Mouse (Mus musculus) brain, embryonic 14.5 days (tissue): ENCODE measurements around the gene Foxo4. TPM values are rescaled to one million over a fixed set of nuclear protein-coding genes. Genes with fewer than 3 reads are reported as not detected.

ENCODE experiments used
- DNase-seq: peaks from one replicate; pipeline ENCODE4 v3.0.0-alpha.2; 2011; ENCODE audit warnings: low read depth
- CTCF ChIP-seq: fragments of 200-500 bp; IDR thresholded peaks from 2 replicates; pipeline ENCODE4 v1.5.1; 2012; ENCODE audit warnings: inconsistent platforms, mild to moderate bottlenecking, moderate library complexity, borderline replicate concordance; ENCODE audit not compliant: insufficient read depth, insufficient read length; ENCODE audit errors: extremely low read depth
- POLR2A ChIP-seq: fragments of 200-500 bp; IDR thresholded peaks from 2 replicates; pipeline ENCODE4 v1.6.1; 2012; ENCODE audit warnings: mild to moderate bottlenecking, inconsistent platforms, borderline replicate concordance; ENCODE audit not compliant: poor library complexity, insufficient read depth, insufficient read length, severe bottlenecking; ENCODE audit errors: extremely low read depth
- polyA plus RNA-seq: library from polyadenylated mRNA; depleted of rRNA; stranded (reverse); fragments of >200 nt; gene quantifications from 2 replicates; pipeline ENCODE4 v1.2.3, GENCODE M21; 2012

Gene Foxo4
- polyA plus RNA-seq, 1 experiment: 12.7 TPM

DNA sequence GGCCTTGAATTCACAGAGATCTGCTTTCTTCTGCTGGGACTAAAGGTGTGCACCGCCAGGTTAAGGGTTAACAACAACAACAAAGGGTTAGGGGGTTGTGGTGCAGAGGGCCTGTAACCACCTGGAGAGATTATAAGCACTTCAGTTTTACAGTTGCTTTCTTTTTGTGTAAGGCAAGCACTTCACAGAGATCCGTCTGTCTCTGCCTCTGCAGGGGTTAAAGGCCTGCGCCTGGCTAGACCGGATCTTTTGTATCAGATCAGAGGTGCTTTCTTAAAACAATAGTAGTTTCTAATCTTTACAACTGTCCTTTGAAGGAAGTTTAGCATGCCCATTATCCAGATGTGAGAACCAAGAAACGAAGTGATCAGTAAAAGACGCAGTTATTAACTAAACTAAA lies 19.1 kb downstream of the Foxo4 start:
- TF ChIP-seq POLR2A (no peak), CTCF (no peak)
- peak; percentile 6 for DNase-seq

DNA sequence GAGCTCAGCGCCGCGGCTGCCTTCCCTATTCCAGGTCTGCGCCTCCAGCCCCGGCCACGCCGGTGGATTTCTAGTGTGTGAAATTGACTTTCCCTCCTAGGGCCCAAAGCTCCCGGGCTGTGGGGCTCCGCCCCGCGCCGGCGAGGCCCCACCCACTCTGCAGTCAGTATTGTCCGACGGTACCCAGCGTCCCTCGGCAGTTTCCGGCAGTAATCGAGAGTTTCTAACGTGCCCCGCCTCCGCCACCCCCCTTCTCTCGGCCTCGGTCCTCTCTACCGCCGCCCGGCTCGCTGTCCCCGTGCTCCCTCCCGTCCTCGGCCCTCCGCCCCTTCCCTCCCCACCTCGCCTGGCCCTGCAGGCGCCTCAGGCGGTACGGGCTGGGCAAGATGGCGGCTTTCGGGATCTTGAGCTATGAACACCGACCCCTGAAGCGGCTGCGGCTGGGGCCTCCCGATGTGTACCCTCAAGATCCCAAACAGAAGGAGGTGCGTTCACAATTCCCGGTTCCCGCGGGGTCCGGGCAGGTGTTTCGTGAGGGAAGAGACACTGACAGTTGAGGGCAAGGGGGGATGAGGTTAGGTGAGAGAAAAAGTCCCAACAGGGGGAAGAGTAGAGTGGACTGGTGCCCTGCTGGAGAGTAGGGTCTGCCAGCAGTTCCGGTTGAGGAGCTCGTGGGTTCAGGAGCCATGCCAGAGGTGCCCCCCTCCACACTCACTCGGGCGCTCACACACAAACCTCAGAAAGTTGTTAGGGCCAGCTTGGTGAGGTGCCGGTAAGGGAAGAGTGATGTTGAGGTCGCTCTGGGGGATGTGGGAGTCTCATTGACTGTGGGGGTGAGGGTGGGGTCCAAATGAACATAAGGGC lies 19.8 kb downstream of the Foxo4 start, which contains the start of gene Med12:
Gene Med12 (plus strand): TSS at position 156 of the 864 bp plus-strand sequence.
- TF ChIP-seq POLR2A (0 out of 2 replicates have a peak, but pooled peaks have one; percentile 7), CTCF (no peak)
- peak; percentile 96 for DNase-seq

DNA sequence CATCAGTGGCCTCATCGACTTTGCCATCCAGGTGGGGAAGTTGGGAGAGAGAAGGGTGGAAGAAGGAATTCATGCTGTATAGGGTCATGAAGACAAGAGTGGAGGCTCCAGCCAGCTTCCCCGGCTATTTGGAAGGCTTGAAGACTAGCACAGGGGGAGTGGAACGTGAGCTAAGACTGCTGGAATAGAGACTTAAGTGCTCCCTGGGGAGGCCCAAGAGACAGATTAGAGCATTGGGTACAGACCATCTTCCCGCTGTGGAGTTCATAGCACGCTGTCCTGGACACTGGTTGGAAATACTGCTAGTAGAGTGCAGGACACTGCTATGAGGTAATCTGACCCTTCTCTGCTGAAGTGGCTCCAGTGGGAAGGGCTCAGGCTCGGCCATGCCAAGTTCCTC lies 28.5 kb downstream of the Foxo4 start:
- TF ChIP-seq CTCF (no peak), POLR2A (no peak)
- DNase-seq: no peak

DNA sequence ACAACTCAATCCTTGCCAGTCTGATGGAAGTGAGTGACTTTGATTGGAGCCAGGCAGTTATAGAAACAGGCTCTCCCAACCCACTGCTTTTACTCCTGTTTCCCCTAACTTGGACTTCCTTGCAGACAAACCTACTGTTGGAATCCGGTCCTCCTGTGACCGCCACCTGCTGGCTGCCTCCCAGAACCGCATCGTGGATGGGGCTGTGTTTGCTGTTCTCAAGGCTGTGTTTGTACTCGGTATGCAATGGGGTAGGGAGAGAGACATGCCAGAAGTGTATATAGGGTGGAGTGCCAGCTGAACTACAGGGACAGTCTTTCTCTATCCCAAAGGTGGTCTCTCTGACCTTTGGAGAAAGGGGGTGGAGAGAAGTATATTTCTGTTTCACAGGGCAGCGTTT lies 31.2 kb downstream of the Foxo4 start:
- peak; percentile 68 for DNase-seq
- peak; percentile 76 for TF ChIP-seq CTCF
- TF ChIP-seq POLR2A: no peak

DNA sequence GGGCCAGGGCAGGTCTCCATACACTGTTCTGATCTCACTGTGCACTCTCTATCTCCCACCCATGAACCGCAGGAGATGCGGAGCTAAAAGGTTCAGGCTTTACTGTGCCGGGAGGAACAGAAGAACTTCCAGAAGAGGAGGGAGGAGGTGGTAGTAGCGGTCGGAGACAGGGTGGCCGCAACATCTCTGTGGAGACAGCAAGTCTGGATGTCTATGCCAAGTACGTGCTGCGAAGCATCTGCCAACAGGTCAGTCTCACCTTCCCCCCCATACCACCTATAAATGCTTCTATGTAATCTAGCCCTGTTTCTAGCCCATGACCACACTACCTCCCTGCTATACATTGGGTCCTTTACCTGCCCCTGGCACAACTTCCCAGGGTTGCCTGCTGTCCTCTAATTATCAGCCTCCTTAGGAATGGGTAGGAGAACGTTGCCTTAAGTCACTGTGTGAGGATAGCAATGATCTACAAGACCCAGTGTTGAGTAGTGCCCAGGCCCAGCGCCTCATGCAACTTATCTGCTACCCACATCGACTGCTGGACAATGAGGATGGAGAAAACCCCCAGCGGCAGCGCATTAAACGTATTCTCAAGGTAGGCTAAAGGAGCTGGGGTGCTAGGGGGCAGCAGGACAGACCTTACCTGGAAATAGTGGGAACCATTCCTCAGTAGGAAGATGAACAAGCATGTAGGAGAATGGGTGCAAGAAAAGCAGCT lies 31.8 kb downstream of the Foxo4 start:
- TF ChIP-seq POLR2A (no peak), CTCF (no peak)

DNA sequence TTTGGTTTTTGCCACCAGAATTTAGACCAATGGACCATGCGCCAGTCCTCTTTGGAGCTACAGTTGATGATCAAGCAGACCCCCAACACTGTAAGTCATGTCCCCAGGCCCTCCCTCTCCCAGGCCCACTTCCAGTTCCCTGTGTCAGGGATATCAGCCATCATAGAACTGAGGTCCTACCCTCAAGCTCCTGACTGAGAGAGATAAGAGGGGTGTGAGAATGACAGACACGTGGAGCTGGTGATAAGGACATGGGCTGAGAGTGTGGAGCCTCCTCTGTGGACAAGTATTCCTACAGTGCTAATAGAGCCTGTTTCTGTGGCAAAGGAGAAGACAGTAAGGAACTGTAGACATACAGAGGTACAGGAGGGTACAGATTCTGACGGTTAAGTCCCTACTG lies 33.2 kb downstream of the Foxo4 start:
- TF ChIP-seq POLR2A: no peak
- TF ChIP-seq CTCF: no peak
- DNase-seq: no peak

More for the DNA sequence above, 31.8 kb downstream of the Foxo4 start:
- no peak for DNase-seq

DNA sequence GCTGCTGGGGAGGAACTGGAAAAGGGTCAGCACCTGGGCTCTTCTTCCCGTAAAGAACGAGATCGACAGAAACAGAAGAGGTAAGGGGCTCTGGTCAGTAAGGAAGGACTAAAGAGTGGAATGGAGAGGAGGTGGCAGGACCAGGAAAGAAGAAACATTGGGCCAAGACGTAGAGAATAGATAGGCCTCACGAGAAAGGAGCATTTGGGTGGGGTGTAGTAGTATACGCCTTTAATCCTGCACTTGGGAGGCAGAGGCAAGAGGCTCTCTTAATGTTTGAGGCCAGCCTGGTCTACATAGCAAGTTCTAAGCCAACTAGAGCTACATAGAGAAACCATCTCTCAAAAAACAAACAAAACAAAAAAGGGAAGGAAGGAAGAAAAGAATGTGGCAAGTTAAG lies 34.1 kb downstream of the Foxo4 start:
- TF ChIP-seq CTCF (no peak), POLR2A (no peak)
- no peak for DNase-seq

DNA sequence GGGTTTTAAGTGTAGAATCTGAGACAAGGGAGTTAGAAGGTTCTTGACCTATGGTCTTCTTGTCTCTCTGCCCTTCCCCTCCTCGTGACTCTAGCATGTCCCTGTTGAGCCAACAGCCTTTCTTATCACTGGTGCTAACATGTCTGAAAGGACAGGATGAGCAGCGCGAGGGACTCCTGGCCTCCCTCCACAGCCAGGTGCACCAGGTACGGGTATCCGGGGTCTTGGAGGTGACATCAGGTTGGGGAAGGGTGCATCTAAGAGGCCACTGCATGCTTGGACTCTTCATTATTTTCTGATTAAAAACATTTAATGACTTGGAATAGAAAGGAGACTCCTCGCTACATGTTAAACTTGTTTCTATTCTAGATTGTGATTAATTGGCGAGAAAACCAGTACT lies 34.7 kb downstream of the Foxo4 start:
- TF ChIP-seq POLR2A (no peak), CTCF (no peak)
- no peak for DNase-seq

DNA sequence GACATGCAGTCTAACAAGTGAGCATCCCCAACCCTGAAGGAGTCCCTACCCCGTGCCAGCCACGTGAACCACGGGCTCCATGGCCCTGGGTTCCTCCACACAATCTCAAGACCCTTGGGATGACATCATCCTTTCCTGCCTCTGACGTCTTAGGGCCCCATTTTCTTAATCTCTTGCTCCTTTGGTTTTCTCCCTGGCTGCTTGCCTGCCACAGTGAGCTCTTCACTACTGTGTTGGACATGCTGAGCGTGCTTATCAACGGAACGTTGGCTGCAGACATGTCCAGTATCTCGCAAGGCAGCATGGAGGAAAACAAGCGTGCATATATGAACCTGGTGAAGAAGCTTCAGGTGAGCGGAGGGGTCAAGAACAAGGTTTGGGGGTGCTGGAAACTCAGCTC lies 35.8 kb downstream of the Foxo4 start:
- TF ChIP-seq CTCF (no peak), POLR2A (no peak)
- no peak for DNase-seq

DNA sequence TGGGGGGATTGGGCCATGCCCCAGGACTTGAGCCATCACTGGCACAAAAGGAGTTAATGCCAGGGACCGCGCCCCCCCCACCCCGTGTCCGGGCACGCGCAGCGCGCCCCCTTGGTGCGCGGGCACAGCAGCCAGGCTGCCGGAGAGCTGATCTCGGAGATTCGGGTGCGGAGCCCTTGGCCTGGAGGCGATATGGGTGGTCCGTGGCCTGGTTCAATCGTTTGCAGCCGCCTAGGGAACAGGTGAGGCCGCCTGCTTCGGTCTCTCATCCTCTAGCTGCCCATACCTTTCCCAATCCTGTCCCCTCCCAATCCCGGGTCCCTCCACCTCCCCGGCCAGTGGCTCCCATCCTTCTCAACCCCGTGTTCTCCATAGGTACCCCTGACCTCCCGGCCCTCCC lies 44.7 kb downstream of the Foxo4 start, which contains the start of gene Nlgn3:
Gene Nlgn3 (plus strand): TSS at position 114 of the 400 bp plus-strand sequence.
- TF ChIP-seq CTCF (no peak), POLR2A (peak; percentile 61; the same call in 1 of the 2 replicates)
- DNase-seq: peak; percentile 76
